Mouse (Mus musculus): ENCODE measurements at regions not wholly inside any gene's neighbourhood (a gene's known extent, or its start where the extent isn't known, plus 50 kb on each side); places are given as distances from the start of the nearest gene placed in this dataset.
"Not testable (repeated sequence)": the region's sequence is repeated elsewhere in the genome, so short reads cannot be mapped to it uniquely, and the experiment has no call there.

DNA sequence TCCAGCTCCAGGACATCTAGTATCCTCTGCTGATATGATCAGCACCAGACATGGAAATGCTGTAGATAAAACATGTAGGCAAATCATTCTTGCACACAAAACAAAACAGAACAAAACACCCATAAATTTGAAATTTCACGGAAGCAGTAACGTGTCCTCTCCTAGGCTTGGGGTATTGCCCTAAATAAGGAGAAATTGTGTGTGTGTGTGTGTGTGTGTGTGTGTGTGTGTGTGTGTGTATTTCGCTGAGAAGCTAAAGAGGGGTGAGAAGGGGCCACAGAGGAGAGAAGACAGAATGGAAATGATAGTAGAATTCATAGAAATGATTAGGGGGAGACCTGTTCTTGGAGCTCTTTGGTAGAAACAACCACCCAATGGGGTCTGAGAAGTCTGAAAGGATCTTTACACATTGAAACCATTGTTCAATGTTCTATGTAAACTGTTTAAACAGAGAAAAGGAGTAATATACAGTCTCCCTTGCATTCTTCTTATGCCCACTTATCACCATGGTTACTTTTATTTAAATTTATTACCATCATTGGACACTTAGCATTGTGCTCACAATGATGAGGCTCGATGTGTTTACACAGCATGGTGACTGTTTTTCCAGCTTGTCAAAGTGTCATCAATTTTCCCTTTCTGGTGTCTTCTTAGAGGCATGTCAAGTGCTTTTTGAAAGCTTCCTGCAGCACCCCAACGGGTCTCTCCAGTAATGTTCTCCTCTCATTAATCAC, 317.3 kb upstream of the 4933412E24Rik start:
- in situ Hi-C loops (cut with MboI, MseI) = no loop called here

DNA sequence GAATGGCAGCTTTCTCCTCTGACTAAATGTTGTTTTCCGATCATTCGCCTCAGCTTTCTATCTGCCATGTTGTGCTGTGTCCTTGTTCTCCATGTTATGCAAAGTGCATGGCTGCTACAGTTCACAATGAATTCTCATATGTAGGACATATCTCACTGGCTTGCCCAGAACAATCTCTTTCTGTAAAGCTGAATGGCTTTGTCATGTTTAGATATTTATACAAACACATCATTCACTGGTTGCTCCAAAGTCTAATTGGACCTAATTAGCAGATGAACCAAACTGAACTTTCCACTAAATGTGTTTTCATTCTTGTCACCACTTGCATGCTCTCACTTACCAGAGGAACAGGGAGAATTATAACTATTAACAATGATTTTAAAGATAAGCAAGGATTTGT, 301.2 kb upstream of the 4933412E24Rik start:
- in situ Hi-C loops (cut with MboI, MseI) = no loop called here

DNA sequence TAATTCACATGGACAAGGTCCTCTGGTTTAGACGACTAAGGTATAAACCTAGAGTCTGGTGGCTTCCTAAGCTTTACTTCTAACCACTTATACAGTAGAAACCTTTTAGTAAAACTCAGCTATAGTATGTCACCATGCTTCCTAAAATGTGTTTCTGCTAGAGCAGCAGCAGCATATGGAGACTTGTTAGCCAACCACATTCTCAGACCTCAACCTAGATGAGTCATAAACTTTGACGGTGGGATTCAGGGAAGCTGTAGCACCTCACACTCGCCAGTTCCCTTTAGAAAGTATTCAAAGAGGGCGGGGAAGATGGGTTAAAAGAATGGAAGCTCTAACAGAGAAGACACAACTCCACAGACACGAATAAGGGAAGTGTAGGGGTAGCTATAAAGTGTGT, 298.8 kb upstream of the 4933412E24Rik start:
- in situ Hi-C loops (cut with MboI, MseI) = no loop called here

DNA sequence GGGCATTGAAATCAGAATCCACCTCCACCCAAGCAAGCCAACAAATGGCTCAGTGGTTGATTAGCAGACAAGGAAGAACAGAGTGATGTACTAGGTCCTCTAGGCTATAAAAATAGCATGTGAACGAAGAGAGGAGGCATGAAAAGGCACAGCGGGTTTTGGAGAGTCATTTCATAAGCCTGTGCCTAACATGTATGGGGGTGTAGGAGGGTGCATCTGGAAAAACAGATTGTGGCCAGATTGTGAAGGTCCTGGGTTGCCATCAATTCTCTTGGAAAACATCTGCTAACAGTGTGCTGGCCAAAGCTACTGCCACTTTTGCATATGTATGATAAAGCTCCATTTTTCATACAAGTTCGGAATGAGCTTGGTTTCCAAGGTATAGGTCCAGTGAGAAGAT, 293.5 kb upstream of the 4933412E24Rik start:
- in situ Hi-C loops (cut with MboI, MseI) = no loop called here

DNA sequence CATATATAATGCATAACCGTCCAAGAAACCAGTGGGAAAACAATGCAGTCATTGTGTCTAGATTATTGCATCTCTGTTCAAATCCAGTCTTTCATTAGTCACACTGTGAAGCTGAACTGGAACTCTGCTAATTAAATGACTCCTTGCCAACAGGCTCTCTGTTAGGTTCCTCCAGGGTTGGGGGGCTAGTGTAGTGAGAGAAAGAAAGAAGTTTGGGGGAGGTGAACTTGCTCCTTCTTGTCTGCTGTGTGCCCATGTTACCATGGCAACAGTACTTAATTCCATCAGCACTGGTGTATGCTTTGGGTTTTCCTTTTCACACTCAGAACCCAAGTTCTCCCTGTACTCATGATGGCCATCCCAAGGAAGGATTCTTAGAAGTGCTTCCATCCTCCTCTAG, 292.6 kb upstream of the 4933412E24Rik start:
- in situ Hi-C loops (cut with MboI, MseI) = no loop called here

DNA sequence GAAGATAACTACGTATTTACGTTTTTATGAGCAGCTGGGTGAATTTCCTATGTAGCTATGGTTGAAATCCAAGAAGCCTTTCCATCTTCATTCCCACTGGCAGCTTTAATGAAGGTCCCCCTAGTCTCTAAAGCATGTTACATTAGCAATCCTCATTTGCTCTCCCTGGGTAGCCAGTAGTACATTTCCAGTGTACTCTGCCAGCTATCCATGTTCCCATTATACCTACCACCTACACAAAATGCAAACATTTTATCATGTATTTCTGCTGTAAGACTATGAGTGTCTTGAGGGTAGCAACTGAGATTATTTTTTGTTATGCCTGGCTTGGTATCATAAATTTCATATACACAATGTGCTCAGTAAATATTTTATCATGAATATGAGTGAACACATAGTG, 291.7 kb upstream of the 4933412E24Rik start:
- in situ Hi-C loops (cut with MboI, MseI) = no loop called here

DNA sequence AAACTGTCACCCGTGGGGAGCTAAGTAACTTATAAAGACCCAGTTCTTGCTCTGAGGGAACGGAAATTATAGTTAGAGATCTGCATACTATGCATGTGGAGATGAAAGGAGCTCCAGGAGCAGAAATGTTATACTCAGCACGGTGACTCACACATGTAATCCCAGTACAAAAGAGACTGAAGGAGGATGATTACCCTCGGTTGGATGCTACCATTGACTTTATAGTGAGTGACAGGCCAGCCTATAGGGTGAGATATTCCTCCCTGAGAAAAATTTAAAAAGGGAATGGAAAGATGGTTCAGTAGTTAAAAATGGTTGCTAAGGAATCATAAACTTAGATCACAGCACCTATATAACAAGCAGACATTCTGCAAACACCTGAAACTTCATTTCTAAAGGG, 287.1 kb upstream of the 4933412E24Rik start:
- in situ Hi-C loops (cut with MboI, MseI) = no loop called here

DNA sequence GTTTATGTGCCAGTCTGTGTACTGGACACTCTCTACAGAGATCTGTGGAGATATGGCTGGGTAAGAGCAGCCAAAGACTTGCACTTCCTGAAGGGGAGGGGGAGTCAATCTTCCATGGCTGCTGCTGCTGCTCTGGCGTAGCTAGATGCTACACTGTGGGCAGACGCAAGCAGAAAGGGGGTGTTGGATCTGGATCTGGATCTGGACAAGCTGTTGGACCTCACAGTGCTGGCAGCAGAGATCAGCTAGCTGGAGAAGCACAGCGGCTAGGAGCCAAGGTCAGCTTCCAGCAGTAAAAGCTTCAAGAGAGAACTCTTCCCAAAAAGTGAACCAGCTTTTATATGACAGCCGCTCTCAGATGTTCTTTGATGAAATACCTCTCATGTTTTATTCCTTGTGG, 285.5 kb upstream of the 4933412E24Rik start:
- in situ Hi-C loops (cut with MboI, MseI) = no loop called here

DNA sequence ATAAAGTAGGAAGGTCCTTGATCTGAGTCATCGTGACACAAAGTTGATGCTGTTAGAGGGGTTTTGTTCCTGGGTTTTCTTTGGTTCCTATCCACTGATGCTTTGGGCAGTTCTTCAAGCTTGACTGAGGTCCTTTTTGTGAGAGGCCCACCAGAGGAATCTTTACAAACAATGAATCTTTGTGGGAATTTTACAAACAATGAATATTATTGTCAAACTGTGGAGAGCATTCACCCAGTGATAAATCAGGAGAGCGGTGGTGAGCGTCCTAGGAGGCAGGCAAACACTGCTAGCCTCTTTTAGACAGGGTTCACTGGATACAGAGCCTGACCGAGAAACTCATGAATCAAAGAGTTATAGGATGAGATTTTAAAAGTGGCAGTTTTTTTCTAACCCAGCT, 268.9 kb upstream of the 4933412E24Rik start:
- in situ Hi-C loops (cut with MboI, MseI) = no loop called here

DNA sequence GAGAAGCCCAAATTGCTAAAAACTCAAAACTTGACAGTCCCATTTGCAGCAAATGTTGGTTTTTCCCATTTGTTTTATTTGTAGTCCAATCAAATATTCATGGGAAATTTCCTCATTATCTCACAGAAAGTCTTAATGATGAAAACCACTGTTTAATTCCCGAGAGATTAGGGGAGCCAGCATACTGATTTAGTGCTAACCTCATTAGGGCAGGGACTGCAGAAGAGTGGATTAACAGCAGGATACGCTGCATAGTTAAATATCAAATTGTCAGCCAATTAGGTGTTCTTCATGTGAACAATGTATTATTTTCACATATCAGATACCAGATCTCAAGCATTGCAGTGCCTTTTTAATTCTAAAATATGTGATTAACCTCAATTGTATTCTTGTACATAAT, 264.0 kb upstream of the 4933412E24Rik start:
- in situ Hi-C loops (cut with MboI, MseI) = no loop called here

DNA sequence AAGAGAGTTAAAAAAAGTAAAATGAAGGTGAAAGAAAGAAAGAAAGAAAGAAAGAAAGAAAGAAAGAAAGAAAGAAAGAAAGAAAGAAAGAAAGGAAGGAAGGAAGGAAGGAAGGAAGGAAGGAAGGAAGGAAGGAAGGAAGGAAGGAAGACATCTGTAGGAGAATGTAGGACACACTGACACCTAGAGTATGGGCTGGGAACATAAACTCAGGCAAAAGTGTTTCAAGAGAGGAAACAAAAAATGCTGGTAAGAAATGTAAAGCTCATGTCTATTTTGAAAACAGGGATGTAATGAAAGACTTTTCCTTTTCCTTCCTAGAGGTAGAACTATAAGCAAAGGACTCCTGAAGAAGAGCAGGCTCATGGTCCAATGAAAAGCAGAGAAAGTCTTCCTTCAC, 237.2 kb upstream of the 4933412E24Rik start:
- in situ Hi-C loops (cut with MboI, MseI) = not testable (repeated sequence)

DNA sequence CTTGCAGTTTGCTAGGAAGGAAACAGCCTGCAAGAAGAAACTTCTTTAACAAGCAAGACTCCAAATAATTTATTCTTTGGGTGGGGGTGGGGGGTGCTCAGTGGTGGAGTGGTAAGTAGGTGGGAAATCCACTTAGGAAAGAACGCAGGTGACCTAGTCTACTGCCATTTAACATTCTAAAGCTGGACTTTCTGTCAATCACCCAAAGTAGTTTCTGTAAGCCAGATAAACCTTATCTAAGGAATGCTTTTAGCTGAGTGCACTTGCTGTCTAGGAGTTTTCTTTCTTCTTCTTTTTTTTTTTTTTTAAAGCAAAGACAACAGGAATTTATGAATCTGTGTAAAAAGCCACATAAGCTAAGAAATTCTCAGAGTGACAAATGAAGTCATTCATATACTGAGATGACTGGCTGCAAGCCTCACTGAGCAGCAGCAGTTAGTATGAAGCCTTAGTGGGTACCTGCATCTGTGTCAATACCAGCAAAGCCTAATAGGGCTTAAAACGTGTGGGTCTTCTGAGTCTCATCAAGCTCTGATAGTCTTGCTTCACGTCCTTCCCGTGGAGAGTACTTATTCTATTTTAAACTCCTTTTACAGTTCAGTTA, 210.0 kb upstream of the 4933412E24Rik start:
- in situ Hi-C loops (cut with MboI, MseI) = no loop called here

DNA sequence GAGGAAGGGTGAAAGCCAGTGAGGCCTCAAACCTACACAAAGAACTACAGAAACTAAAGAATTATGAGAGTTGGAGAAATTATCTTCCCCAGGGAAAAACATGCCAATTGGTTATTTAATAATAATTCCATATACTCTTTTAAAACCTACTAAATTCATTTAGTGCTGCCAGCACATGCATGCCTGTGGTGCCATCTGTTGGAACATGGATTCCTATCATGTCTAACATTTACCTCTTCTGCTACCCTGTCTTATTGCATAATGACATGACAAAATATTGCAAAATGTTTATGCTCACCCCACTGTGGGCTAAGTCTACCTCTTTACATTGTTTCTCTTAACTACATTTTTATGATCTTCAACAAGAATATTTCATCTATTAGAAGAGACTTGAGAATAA, 178.7 kb upstream of the 4933412E24Rik start:
- in situ Hi-C loops (cut with MboI, MseI) = no loop called here

DNA sequence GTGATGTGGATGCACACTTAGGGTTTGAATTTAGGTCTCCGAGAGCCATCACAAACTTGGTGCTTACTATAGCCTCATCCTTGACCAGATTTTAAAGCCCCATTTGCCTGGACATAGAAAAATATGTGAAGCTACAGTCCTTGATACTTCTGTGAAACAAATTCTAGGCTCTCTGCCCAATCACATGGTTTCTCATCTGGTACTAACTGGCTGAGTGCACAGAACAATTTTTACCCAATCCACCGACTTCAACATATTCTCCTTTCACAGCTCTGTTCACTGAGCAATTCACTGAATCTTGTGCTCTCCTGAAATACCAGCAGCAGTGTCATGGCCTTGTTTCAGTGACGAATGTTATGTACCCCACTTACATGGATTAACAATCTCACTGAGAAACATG, 176.7 kb upstream of the 4933412E24Rik start:
- in situ Hi-C loops (cut with MboI, MseI) = no loop called here

DNA sequence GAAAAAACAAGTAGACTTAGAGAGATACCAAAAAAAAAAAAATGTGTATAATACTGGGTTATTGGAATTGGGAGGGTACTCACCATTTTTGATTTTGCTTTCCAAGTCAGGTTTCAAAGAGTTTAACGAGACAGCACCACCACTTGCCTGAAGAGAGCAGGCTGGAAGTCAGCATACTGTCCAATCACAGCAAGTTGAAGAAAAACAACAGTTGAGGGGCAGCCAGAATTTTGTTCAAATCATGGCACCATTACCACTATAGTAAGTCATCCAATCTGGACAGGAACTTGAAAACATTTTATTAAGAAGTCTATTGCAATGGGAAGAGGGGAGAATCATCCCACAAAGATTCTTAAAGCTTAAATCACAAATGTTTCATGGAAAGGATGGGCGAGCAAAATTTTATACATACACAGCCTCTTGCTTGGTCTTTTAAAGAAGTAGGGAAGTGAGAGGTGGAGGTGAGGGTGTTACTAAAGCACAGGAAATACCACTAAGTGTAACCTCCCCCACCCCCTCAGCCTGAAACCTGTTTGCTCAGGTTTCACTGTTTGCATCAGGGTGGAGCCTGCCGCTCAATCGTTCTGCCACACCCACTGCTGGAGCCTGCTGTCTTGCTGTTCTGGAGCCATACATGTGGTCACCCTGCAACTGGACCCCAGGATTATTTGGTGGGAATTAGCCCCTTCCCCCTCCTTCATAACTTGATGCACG, 170.7 kb upstream of the 4933412E24Rik start:
- in situ Hi-C loops (cut with MboI, MseI) = no loop called here

DNA sequence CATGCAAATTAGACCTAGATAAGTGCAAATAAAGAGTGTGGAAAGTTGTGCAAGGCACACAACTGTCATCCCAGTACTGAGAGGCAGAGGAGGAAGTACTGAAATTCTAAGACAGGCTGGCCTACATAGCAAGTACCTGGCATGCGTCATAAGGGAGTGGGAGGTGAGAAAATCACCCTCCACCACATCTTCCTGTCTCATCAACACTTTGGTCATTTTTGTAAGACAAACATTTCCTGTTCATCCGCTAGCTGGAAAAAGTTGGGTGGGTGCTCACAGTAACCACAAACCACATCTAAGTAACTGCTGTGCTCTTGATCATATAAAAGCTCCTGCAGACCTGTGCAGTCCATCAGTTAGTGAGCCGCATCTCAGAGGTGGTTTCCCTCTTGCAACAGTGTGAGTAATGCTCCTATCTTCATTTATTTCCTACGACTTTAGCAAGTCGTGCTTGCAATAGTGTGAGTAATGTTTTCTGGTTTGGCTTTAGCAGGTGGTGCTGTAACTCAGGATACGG, 125.2 kb upstream of the 4933412E24Rik start:
- in situ Hi-C loops (cut with MboI, MseI) = loop anchor here (5.0 kb wide), 1 partner anchor 39 kb away; no protein-coding TSS in a partner anchor

DNA sequence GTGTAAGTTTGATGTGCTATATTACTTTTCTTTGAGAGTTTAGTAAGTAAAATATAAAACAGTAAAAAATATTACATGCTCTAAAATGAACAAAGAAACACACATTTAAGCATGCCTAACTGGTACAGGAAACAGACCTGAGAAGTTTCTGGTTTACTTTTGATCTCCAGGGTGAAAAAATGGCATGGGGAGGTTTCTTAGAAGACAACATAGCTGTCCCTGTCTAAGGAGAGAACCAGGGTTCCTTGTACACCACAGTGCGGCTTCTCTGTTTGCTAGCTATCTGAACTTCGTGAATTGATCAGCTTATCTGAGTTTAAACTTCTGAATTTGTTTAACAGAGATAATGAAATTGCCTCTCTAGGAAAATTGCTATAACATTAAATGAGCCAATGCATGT, 120.3 kb upstream of the 4933412E24Rik start:
- in situ Hi-C loops (cut with MboI, MseI) = no loop called here

DNA sequence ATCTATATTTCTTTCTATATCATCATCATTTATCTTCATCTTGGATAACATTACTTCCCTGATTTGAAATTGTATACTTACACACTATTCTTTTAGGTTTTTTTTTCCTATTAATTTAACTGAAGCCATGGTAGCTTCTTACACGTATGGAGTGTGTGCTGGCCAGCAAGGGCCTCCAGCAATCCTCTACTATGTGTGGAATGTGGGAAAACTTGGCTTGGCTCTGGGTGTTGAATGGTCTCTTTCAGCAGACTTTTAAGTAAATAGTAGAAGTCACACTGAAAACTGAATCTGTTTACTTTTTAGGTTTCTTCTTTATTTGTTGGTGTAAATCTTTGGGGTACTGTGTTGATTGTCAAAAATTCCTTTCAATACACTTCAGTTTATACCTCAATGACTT, 118.1 kb upstream of the 4933412E24Rik start:
- in situ Hi-C loops (cut with MboI, MseI) = no loop called here

DNA sequence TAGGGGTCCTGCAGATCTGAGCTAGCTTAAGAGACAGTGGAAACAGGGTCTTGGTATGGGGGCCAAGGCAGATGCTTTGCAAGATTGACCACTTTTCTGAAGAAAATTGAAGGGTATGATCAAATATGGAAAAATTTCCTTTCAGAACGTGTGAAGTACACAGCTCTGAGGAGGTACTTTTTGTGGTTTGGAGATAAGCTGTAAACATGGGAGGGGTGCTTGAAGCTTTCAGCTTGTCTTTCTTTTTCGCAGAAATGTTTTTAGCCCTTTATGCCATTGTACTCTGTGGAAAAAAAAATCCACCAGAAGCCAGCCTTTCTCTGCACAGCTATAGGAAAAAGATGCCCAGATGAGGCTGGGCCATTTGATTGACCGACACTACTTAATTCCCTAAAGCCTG, 116.3 kb upstream of the 4933412E24Rik start:
- in situ Hi-C loops (cut with MboI, MseI) = no loop called here

DNA sequence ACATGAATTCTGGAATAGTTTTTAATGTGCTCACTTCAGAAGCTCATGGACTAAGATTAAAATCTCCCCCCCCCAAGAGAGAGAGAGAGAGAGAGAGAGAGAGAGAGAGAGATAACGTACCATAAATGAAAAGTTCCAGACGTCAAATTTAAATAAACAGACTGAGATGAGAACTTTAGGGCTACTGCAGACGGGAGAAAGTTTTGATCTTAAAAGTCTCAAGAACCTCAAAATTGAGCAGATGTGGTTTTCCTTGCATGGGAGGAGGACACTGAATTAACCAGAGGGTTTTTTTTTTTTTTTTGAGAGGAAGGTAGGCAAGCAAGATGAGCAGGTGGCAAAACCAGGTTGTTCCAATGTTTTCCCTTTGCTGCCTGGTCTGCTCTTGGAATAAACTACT, 108.0 kb upstream of the 4933412E24Rik start:
- in situ Hi-C loops (cut with MboI, MseI) = loop anchor here (10.0 kb wide), 1 partner anchor 50 kb away; no protein-coding TSS in a partner anchor

DNA sequence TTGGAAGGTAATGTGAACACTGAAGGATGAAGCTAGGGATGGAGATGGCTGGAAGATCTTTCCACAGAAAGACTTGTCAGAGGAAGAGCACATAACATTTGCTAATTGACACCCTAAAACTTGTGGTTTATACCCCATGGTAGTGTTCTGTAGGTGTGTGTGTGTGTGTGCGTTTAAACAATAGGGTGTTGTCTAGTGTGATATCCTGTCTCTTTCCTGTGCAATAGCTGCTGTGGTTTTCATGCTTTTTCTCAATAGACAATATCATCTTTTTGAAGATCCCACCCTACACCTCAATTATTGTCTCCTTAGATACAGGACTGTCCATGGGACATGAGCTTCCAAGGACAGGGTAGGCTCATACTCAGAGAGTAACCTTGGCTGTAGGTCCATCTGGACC, 103.5 kb upstream of the 4933412E24Rik start:
- in situ Hi-C loops (cut with MboI, MseI) = loop anchor here (10.0 kb wide), 2 partner anchors 55 to 725 kb away; no protein-coding TSS in a partner anchor

DNA sequence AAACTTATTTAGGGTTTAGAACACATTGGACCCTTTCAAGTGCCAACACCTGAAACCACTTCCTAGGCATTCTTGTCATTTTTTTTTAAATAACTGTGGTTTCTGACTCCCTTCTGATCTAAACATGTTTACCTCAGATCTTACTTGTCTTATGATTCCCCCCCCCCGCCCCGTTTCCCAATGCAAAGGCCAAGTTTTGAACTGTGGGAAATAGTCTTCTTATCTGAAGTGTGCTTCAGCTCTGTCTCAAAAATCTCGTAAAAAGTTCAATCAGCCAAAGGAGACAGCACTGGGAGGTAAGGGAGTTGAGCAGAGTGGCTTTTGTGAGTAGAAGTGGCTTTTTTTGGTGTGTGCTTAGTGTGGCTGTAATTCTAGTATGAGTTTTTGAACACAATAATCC, 95.5 kb upstream of the 4933412E24Rik start:
- in situ Hi-C loops (cut with MboI, MseI) = loop anchor here (10.0 kb wide), 1 partner anchor 717 kb away; no protein-coding TSS in a partner anchor
